Mouse (Mus musculus) limb, embryonic 10.5 days (tissue): ENCODE measurements around the gene Hlcs. TPM values are rescaled to one million over a fixed set of nuclear protein-coding genes. Genes with fewer than 3 reads are reported as not detected.

ENCODE experiments used
- DNase-seq: peaks from one replicate; pipeline ENCODE4 v3.0.0-alpha.2; 2017; ENCODE audit warnings: low spot score
- H3K27ac ChIP-seq: fragments of 300-500 bp; sonication (generic); 2 replicates; pipeline ENCODE4 v1.5.1; 2016; ENCODE audit warnings: mild to moderate bottlenecking
- H3K27me3 ChIP-seq: fragments of 300-500 bp; sonication (generic); 2 replicates; pipeline ENCODE4 v1.6.1; 2016; ENCODE audit warnings: low read depth, mild to moderate bottlenecking; ENCODE audit not compliant: poor library complexity, severe bottlenecking
- H3K36me3 ChIP-seq: fragments of 300-500 bp; sonication (generic); 2 replicates; pipeline ENCODE4 v1.6.1; 2016; ENCODE audit warnings: mild to moderate bottlenecking, moderate library complexity
- H3K4me1 ChIP-seq: fragments of 300-500 bp; sonication (generic); 2 replicates; pipeline ENCODE4 v1.6.1; 2016
- H3K4me3 ChIP-seq: fragments of 300-500 bp; sonication (generic); 2 replicates; pipeline ENCODE4 v1.5.1; 2016; ENCODE audit warnings: mild to moderate bottlenecking, moderate library complexity
- H3K9me3 ChIP-seq: fragments of 300-500 bp; sonication (generic); replicated peaks from 2 replicates; pipeline ENCODE4 v1.6.1; 2016; ENCODE audit warnings: mild to moderate bottlenecking
- WGBS: fragments of 180-500 bp; shearing (Covaris S2); methylation state at CpG from one replicate; pipeline ENCODE4 v1.1.7; 2016; 5-methylcytosine and 5-hydroxymethylcytosine counted together
- polyA plus RNA-seq: library from polyadenylated mRNA; unstranded; fragments of >200 nt; fragmentation: Nextera tagmentation; extraction: Ambion mirVana; gene quantifications from 2 replicates; pipeline ENCODE4 v1.2.1, GENCODE M21; 2016

Hlcs gene
- polyA plus RNA-seq, result 10.1 and 11.7 TPM in 2 replicates

DNA sequence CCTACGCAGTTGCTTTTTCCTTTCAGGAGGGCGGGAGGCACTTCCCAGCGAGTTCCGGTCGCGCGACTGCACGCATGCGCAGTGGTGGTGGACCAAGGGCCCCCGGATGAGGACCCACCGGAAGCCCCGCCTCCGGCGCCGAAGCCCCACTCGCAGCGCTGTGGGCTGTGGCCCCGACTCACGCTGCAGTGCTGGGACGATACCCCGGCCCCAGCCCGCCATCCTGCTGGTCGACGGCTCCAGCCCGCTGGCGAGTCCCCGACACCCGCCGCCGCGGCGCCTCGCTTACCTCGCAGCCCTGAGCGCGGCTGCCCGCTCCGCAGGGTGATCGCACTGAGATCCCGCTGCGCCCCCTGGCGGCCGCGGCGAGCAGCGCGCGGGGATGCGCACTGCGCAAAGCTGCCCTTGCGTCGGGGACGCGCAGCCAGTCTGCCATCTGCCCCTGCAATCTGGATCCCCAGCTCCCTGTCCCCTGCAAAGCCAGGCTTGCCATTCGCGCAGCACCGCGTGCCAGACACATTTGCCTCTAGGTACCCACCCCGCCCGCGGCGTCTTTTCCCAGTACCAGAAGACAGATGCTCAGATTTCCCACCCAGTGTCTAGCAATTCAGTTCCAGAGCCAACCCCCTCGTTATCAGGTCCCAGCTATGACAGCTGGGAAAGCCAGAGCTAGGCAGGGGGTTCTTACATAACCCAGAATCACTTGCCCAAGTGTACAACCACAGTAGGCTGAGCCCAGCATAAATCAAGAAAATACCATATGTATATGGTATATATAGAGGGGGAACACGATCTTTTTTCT, at the start of gene Hlcs:
Gene Hlcs (minus strand): TSS at position 343 of the 802 bp plus-strand sequence.
- no peaks in the 10 kb centered on the region for H3K9me3 ChIP-seq
- no peaks in the 10 kb centered on the region for H3K27me3 ChIP-seq
- peak; percentile 99 for DNase-seq
- H3K36me3 ChIP-seq, result no peaks in the 10 kb centered on the region; the same call in 1 of the 2 replicates
- H3K4me1 ChIP-seq, result peaks cover 11% of the 10 kb centered on the region
- peak within 1 kb of the TSS; percentile 99 for H3K27ac ChIP-seq
- 1% methylated on average over 64 of the region's 64 CpGs for WGBS
- peak within 1 kb of the TSS; percentile 81 for H3K4me3 ChIP-seq

- Histone ChIP-seq H3K9me3 (no peaks in the 10 kb centered on the region), H3K27me3 (no peaks in the 10 kb centered on the region), H3K4me1 (peaks cover 5% of the 10 kb centered on the region; the same call in 1 of the 2 replicates), H3K4me3 (no peak overlapping the region), H3K36me3 (peaks cover 17% of the 10 kb centered on the region), H3K27ac (no peak overlapping the region)
- no peak for DNase-seq
- 57% methylated on average over 10 of the region's 10 CpGs for WGBS
Measured at GRCm38 (mm10) chr16:94362174-94362873, 49.0 kb upstream of the Hlcs start.

DNA sequence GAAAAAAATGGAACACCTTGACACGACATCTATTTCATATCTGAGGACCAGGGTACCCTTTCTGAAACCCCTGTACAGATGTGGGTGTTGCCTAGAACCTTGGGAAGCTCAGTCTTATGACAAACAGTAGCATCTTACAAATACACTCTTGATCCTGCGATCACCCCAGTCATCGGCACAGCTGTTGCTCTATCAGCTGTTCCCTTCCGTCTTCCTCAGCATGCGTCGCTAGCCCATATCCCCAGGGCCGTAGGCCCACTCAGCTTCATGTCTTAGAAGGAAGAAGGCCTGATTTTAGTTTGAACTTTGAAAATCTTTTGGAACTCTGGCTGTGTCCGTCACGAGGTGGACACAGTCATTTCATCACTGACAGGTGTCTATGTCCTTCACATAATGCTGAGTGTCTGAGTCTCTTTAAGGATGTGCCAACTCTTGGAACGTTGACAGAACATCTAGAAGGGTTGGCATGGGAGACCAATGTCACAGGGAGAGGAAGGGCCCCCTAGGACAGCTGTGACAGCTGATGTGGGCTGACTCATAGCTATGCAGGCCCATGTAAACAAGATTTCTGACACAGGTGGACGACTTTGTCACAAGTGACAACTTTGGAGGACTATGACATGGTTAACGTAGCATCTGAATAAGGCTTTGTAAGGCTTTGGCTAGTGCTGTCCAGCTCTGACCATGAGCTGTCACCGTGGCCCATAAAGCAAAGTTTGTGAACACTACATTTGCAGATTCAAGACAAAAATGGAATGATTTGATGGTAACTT, 47.4 kb upstream of the Hlcs start:
- 90% methylated on average over 13 of the region's 13 CpGs for WGBS

GRCm38 (mm10) chr16:94358091-94358490, 44.7 kb upstream of the Hlcs start:
- Histone ChIP-seq H3K9me3 (no peaks in the 10 kb centered on the region), H3K27ac (no peak overlapping the region), H3K27me3 (no peaks in the 10 kb centered on the region), H3K4me1 (peaks cover 18% of the 10 kb centered on the region), H3K36me3 (no peaks in the 10 kb centered on the region), H3K4me3 (no peak overlapping the region)
- 87% methylated on average over 3 of the region's 3 CpGs for WGBS
- DNase-seq, result no peak

More for the DNA sequence above, 47.4 kb upstream of the Hlcs start:
- Histone ChIP-seq H3K4me3 (no peak overlapping the region), H3K27ac (no peak overlapping the region), H3K9me3 (no peaks in the 10 kb centered on the region), H3K36me3 (peaks cover 11% of the 10 kb centered on the region), H3K4me1 (peaks cover 5% of the 10 kb centered on the region; the same call in 1 of the 2 replicates), H3K27me3 (no peaks in the 10 kb centered on the region)
- DNase-seq, result no peak

DNA sequence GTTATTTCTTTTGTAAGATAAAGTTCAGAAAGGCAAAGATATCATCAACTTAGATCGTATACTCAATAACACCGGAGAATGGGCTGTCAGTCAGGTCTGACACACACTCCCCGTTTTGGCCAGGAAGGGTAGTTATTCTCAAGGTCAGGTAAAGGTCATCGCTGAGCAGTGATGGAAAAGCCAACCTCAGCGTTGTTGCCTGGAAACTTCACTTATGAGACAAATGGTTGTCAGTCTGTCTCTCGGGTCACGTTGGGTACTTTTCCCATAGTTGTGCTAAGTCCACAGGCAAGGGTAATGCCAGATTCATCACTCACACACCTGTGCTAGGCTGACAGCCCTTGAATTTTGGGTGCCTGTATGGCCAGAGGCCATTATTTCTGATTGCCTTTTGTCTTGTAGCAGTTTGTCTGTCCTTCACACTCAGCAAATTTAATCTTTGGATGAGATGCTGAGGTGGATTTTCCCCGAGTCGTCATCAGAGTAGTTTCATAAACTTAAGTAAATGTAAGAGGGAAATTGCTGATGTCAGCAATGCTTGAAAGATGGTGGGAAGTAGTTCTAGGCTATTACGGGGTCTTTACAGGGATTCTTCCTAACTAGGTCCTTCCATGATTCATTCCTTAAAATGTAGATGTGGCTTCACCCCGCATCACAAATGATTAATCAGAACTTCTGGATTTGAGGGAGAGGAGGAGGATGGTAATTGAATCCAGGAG, 43.6 kb upstream of the Hlcs start:
- no peaks in the 10 kb centered on the region for H3K9me3 ChIP-seq
- WGBS, result 70% methylated on average over 11 of the region's 11 CpGs
- H3K27me3 ChIP-seq, result no peaks in the 10 kb centered on the region
- H3K4me3 ChIP-seq, result no peak overlapping the region
- H3K27ac ChIP-seq, result no peak overlapping the region
- no peak for DNase-seq
- H3K4me1 ChIP-seq, result peaks cover 12% of the 10 kb centered on the region
- no peaks in the 10 kb centered on the region for H3K36me3 ChIP-seq

DNA sequence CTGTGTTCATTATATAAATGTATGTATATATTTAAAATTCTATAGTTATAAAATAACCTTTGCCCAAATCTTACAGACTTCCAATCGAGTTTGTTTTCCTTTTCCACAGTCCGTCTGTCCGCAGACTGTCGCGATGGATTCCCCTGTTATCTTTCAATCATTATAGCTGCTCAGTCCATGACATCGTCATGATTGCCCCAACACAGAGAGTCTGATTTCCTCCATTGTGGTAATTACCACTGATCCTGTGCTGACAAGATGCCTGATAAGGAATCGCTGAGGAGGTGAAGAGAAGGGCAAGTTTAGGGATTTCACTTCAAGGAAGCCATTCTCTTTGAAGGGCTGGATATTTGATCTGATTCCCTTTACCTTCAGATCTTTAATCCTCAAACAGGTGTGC, 42.7 kb upstream of the Hlcs start:
- Histone ChIP-seq H3K4me1 (peaks cover 12% of the 10 kb centered on the region), H3K4me3 (no peak overlapping the region), H3K27me3 (no peaks in the 10 kb centered on the region), H3K9me3 (no peaks in the 10 kb centered on the region), H3K36me3 (no peaks in the 10 kb centered on the region), H3K27ac (no peak overlapping the region)
- DNase-seq, result no peak
- WGBS, result 52% methylated on average over 7 of the region's 7 CpGs

DNA sequence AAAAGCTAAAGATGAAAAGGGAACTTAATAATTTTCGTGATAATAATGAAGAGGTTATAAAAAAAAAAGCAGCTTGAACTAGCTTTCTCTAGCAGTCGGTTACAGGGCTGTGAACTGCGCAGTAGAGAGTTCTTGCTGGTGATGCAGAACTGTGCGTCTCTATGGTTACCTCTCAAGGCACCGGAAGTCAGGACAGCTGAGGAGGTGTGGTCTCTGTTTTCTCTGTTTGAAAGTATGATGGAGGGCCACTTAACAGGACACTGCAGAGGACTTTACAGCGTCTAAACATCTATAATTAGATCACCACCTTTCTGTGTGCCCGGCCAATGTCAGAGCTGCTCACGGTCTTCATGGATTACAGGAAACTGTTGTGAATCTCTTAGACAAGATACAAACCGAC, 41.1 kb upstream of the Hlcs start:
- no peaks in the 10 kb centered on the region for H3K27me3 ChIP-seq
- H3K9me3 ChIP-seq, result no peaks in the 10 kb centered on the region
- H3K4me1 ChIP-seq, result peaks cover 22% of the 10 kb centered on the region
- 39% methylated on average over 9 of the region's 9 CpGs for WGBS
- DNase-seq, result no peak
- no peak overlapping the region for H3K27ac ChIP-seq
- H3K36me3 ChIP-seq, result no peaks in the 10 kb centered on the region
- H3K4me3 ChIP-seq, result no peak overlapping the region

DNA sequence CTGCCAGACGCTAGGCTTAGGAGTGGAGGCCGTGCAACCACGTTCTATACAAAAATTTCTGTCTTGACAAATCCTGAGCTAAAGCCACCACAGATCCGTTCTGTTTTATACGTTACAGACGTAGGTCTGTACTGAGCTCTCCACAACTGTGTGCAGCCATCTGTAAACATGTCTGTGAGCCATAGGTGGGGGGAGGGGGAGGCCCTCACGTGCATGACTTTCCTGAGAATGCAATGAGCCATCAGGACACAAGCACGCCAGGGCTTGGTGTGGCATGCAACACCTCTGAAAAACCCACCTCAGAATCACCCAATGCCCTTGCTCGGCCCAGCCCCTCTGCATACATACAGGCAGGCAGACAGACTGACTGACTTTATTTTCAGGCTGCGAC, 36.9 kb upstream of the Hlcs start:
- WGBS, result 85% methylated on average over 10 of the region's 10 CpGs
- peaks cover 22% of the 10 kb centered on the region for H3K4me1 ChIP-seq

DNA sequence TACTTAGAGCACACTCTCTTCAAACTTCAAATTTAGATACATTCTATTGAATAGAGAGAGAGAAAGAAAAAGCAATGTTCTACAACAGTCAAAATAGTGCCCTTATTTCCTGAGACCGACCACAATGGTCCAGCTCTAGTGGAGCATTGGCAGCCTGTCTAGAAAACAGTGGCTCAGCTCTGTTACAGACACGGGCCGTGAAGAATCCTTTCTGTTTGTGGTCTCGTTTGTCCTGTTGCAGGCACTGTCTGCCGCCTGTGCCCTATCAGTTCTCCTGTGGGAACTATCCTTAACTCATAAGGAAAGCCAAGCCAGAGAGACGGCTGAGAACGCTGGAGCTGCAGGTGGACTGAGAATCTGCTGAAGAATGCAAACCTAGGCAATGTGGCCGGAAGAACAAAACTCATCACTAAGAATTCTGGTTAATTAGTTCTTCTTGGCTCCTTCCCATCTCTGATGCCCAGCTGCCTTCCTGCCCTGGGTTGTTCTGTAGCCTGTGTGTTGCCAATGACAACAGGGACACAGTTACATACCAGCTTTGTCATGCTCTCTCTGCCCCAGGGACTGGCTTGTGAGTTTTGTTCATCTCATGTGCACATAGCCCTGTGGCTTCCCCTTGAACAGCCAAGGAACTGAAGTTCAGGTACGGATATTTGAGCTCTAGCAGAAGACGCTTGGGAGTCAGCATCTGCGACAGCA, 36.4 kb upstream of the Hlcs start:
- peaks cover 20% of the 10 kb centered on the region for H3K4me1 ChIP-seq
- no peaks in the 10 kb centered on the region for H3K36me3 ChIP-seq
- H3K9me3 ChIP-seq, result no peaks in the 10 kb centered on the region
- WGBS, result 80% methylated on average over 11 of the region's 11 CpGs
- H3K27ac ChIP-seq, result no peak overlapping the region
- H3K27me3 ChIP-seq, result no peaks in the 10 kb centered on the region
- no peak for DNase-seq
- no peak overlapping the region for H3K4me3 ChIP-seq

More for the DNA sequence above, 36.9 kb upstream of the Hlcs start:
- no peak overlapping the region for H3K27ac ChIP-seq
- H3K4me3 ChIP-seq, result no peak overlapping the region
- no peak for DNase-seq
- no peaks in the 10 kb centered on the region for H3K9me3 ChIP-seq
- no peaks in the 10 kb centered on the region for H3K27me3 ChIP-seq
- no peaks in the 10 kb centered on the region for H3K36me3 ChIP-seq

DNA sequence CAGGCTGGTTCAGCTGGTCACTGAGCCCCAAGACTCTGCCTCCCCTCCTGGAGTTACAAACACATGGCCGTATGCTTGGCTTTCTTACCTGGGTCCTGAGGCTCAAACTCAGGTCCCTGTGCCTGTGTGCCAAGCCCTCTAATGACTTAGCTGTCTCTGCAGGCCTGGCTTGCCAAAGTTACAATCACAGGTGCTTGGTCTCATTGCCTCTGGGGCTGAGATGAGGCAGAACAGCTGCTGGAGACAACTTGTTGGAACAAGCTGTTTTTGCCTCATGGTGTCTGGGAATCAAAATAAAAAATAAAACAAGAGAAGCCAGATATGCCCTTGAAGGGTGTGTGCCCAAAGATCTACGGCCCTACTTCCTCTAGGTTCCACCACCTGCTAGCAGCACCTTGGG, 35.4 kb upstream of the Hlcs start:
- no peak overlapping the region for H3K4me3 ChIP-seq

GRCm38 (mm10) chr16:94347080-94347731, 33.8 kb upstream of the Hlcs start:
- H3K4me3 ChIP-seq, result no peak overlapping the region
- 88% methylated on average over 7 of the region's 7 CpGs for WGBS
- peaks cover 10% of the 10 kb centered on the region for H3K4me1 ChIP-seq
- no peaks in the 10 kb centered on the region for H3K27me3 ChIP-seq
- no peaks in the 10 kb centered on the region for H3K36me3 ChIP-seq
- H3K27ac ChIP-seq, result no peak overlapping the region
- DNase-seq, result no peak
- H3K9me3 ChIP-seq, result no peaks in the 10 kb centered on the region

More for the DNA sequence above, 35.4 kb upstream of the Hlcs start:
- H3K9me3 ChIP-seq, result no peaks in the 10 kb centered on the region
- H3K27me3 ChIP-seq, result no peaks in the 10 kb centered on the region
- no peak overlapping the region for H3K27ac ChIP-seq
- no peak for DNase-seq
- no peaks in the 10 kb centered on the region for H3K36me3 ChIP-seq
- peaks cover 14% of the 10 kb centered on the region for H3K4me1 ChIP-seq
- 88% methylated on average over 2 of the region's 2 CpGs for WGBS
